Mouse (Mus musculus) CH12.LX (cell line): ENCODE data around the gene Mybphl. TPM values are rescaled to one million over a fixed set of nuclear protein-coding genes. Genes with fewer than 3 reads are reported as not detected.

ENCODE experiments used
- DNase-seq: peaks from one replicate; pipeline ENCODE4 v3.0.0-alpha.2; 2013; ENCODE audit errors: extremely low read depth
- H3K27ac ChIP-seq: 2 replicates; pipeline ENCODE4 v1.5.1; 2012; ENCODE audit warnings: low read depth, mild to moderate bottlenecking, control low read depth, moderate library complexity; ENCODE audit not compliant: insufficient read depth
- H3K27me3 ChIP-seq: replicated peaks from 2 replicates; pipeline ENCODE3; 2012; ENCODE audit warnings: inconsistent platforms
- H3K36me3 ChIP-seq, 2 experiments: replicated peaks in 1 of 2; 2 replicates each; pipeline versions ENCODE3 to v1.6.1; 2012; ENCODE audit warnings: inconsistent platforms in 1 of 2, low read length in 1 of 2, mild to moderate bottlenecking in 1 of 2, mixed read lengths in 1 of 2, moderate library complexity in 1 of 2; ENCODE audit not compliant: control insufficient read depth in 1 of 2, insufficient read depth in 1 of 2
- H3K4me1 ChIP-seq, 2 experiments: 2 replicates each; pipeline ENCODE4 v1.6.1; 2012; ENCODE audit warnings: inconsistent platforms in 1 of 2, moderate library complexity in 1 of 2; ENCODE audit not compliant: insufficient read depth in 2 of 2, control insufficient read depth in 1 of 2
- H3K4me2 ChIP-seq: 2 replicates; pipeline ENCODE4 v1.6.1; 2012; ENCODE audit warnings: low read depth, mild to moderate bottlenecking, control low read depth; ENCODE audit not compliant: poor library complexity, insufficient read depth, severe bottlenecking
- H3K4me3 ChIP-seq, 3 experiments: fragments of 150-350 bp in 1 of 3; sonication (generic) in 1 of 3; replicated peaks in 1 of 3; 2 replicates each; pipeline versions ENCODE3 to v1.5.1; 2011 to 2012; ENCODE audit warnings: low read depth in 2 of 3, low read length in 2 of 3, mild to moderate bottlenecking in 2 of 3, moderate library complexity in 2 of 3, control low read depth in 1 of 3, improper control_type of control experiment in 1 of 3, inconsistent platforms in 1 of 3, mixed read lengths in 1 of 3; ENCODE audit not compliant: poor library complexity in 1 of 3
- H3K79me2 ChIP-seq: replicated peaks from 2 replicates; pipeline ENCODE4 v1.6.1; 2012; ENCODE audit warnings: mild to moderate bottlenecking, moderate library complexity; ENCODE audit not compliant: control insufficient read depth, poor library complexity, insufficient read depth, severe bottlenecking; ENCODE audit errors: extremely low read depth
- H3K9ac ChIP-seq: 2 replicates; pipeline ENCODE4 v1.6.1; 2012; ENCODE audit warnings: low read depth, mild to moderate bottlenecking, control low read depth, moderate library complexity; ENCODE audit not compliant: insufficient read depth
- H3K9me3 ChIP-seq: replicated peaks from 2 replicates; pipeline ENCODE3; 2012; ENCODE audit warnings: low read length, inconsistent platforms, mixed read lengths
- CHD1 ChIP-seq: IDR thresholded peaks from 2 replicates; pipeline ENCODE4 v1.6.1; 2012; ENCODE audit warnings: low read depth, low read length, improper control_type of control experiment, inconsistent platforms
- CTCF ChIP-seq, 2 experiments: IDR thresholded peaks in 1 of 2; conservative IDR thresholded peaks in 1 of 2; 2 replicates each; pipeline ENCODE4 v1.5.1; 2011 to 2012; ENCODE audit warnings: low read depth in 2 of 2, low read length in 2 of 2, improper control_type of control experiment in 1 of 2, inconsistent platforms in 1 of 2, mild to moderate bottlenecking in 1 of 2, moderate library complexity in 1 of 2
- ELF1 ChIP-seq: IDR thresholded peaks from 2 replicates; pipeline ENCODE4 v1.6.1; 2014; ENCODE audit warnings: low read depth, mild to moderate bottlenecking, inconsistent platforms, low read length, improper control_type of control experiment
- EP300 ChIP-seq: IDR thresholded peaks from 2 replicates; pipeline ENCODE4 v1.6.1; 2011; ENCODE audit warnings: low read length, improper control_type of control experiment
- GABPA ChIP-seq: IDR thresholded peaks from 2 replicates; pipeline ENCODE4 v1.6.1; 2012; ENCODE audit warnings: low read depth, low read length, improper control_type of control experiment, inconsistent platforms; ENCODE audit not compliant: insufficient replicate concordance
- IRF4 ChIP-seq: IDR thresholded peaks from 2 replicates; pipeline ENCODE4 v1.6.1; 2014; ENCODE audit warnings: low read depth, mild to moderate bottlenecking, inconsistent platforms, low read length, improper control_type of control experiment
- JUN ChIP-seq: IDR thresholded peaks from 2 replicates; pipeline ENCODE4 v1.6.1; 2011; ENCODE audit warnings: low read depth, mild to moderate bottlenecking, low read length, improper control_type of control experiment, moderate library complexity; ENCODE audit not compliant: insufficient read depth
- KAT2A ChIP-seq: IDR thresholded peaks from 2 replicates; pipeline ENCODE4 v1.6.1; 2012; ENCODE audit warnings: low read length, improper control_type of control experiment, inconsistent platforms; ENCODE audit not compliant: insufficient replicate concordance
- MAFK ChIP-seq: IDR thresholded peaks from 2 replicates; pipeline ENCODE4 v1.6.1; 2011; ENCODE audit warnings: low read length, improper control_type of control experiment; ENCODE audit not compliant: insufficient replicate concordance
- MEF2A ChIP-seq: IDR thresholded peaks from 2 replicates; pipeline ENCODE4 v1.6.1; 2014; ENCODE audit warnings: low read depth, mild to moderate bottlenecking, inconsistent platforms, low read length, improper control_type of control experiment, borderline replicate concordance
- MYC ChIP-seq: IDR thresholded peaks from 2 replicates; pipeline ENCODE4 v1.6.1; 2011; ENCODE audit warnings: low read depth, mild to moderate bottlenecking, improper control_type of control experiment, low read length
- NELFE ChIP-seq: IDR thresholded peaks from 2 replicates; pipeline ENCODE4 v1.6.1; 2011; ENCODE audit warnings: low read depth, low read length, improper control_type of control experiment
- RAD21 ChIP-seq: IDR thresholded peaks from 2 replicates; pipeline ENCODE4 v1.6.1; 2011; ENCODE audit warnings: low read depth, mild to moderate bottlenecking, low read length, improper control_type of control experiment, moderate library complexity
- SMC3 ChIP-seq: IDR thresholded peaks from 2 replicates; pipeline ENCODE4 v1.6.1; 2011; ENCODE audit warnings: low read depth, low read length, improper control_type of control experiment
- TCF12 ChIP-seq: IDR thresholded peaks from 2 replicates; pipeline ENCODE4 v1.6.1; 2014; ENCODE audit warnings: low read depth, mild to moderate bottlenecking, inconsistent platforms, low read length, improper control_type of control experiment
- UBTF ChIP-seq: IDR thresholded peaks from 2 replicates; pipeline ENCODE4 v1.6.1; 2012; ENCODE audit warnings: low read depth, mild to moderate bottlenecking, inconsistent platforms, low read length, improper control_type of control experiment, moderate library complexity
- USF1 ChIP-seq: IDR thresholded peaks from 2 replicates; pipeline ENCODE4 v1.6.1; 2014; ENCODE audit warnings: low read depth, mild to moderate bottlenecking, inconsistent platforms, low read length, improper control_type of control experiment
- USF2 ChIP-seq: conservative IDR thresholded peaks from 2 replicates; pipeline ENCODE4 v1.6.1; 2011; ENCODE audit warnings: low read depth, low read length, improper control_type of control experiment
- ZC3H11A ChIP-seq: IDR thresholded peaks from 2 replicates; pipeline ENCODE4 v1.6.1; 2012; ENCODE audit warnings: low read depth, mild to moderate bottlenecking, inconsistent platforms, low read length, improper control_type of control experiment
- ZMIZ1 ChIP-seq: IDR thresholded peaks from 2 replicates; pipeline ENCODE4 v1.6.1; 2012; ENCODE audit warnings: low read depth, mild to moderate bottlenecking, inconsistent platforms, low read length, improper control_type of control experiment
- dilution Hi-C: fragments of 300-500 bp; cut with MboI; formaldehyde crosslinking; loops from 2 replicates; pipeline ENCODE4 v1.14.3; 2020; ENCODE audit warnings: low sequenced_read_pairs; ENCODE audit not compliant: extremely low pct_unique_long_range_greater_than_20kb, extremely low pct_ligation_motif_present
- in situ Hi-C: fragments of 300-500 bp; cut with MboI; formaldehyde crosslinking; loops from 3 replicates; pipeline ENCODE4 v1.14.3; 2019; ENCODE audit warnings: low sequenced_read_pairs, low pct_ligation_motif_present, low pct_unique_long_range_greater_than_20kb, mixed read lengths
- polyA plus RNA-seq: library from polyadenylated mRNA; unstranded; fragments of >175 nt; gene quantifications from 2 replicates; pipeline ENCODE4 v1.2.1, GENCODE M21; 2012; ENCODE audit warnings: low read depth; ENCODE audit not compliant: insufficient read length
- total RNA-seq, 2 experiments: library from RNA; depleted of rRNA; stranded (reverse); fragments of 300-350 nt in 1 of 2; fragments of >200 nt in 1 of 2; gene quantifications; 2 replicates each; pipeline ENCODE4 v1.2.3; 2012 to 2014

The Mybphl gene
- total and polyA plus RNA-seq, 3 experiments, result not detected

DNA sequence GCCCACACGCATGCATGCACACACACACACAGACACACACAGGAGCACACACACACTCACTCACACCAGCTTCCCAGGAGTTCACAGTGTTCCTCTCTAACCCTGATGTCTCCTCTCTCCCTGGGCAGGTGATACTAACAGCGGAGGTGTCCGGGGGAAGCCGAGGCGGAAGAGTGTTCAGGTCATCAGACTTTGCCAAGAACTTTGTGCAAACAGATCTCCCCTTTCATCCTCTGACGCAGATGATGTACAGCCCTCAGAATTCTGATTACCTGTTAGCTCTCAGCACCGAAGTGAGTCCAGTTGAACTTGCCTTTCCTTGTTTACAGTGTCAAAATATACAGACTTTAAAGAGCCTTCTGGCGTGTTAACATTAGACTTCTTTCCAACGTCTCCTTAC is 39.2 kb upstream of the Mybphl start:
- Histone ChIP-seq H3K9me3 (no peaks in the 10 kb centered on the region), H3K27ac (no peak overlapping the region), H3K4me3 (no peak overlapping the region), H3K79me2 (no peaks in the 10 kb centered on the region), H3K27me3 (no peaks in the 10 kb centered on the region), H3K36me3 (no peaks in the 10 kb centered on the region), H3K4me2 (no peak overlapping the region), H3K4me1 (no peaks in the 10 kb centered on the region), H3K9ac (no peak overlapping the region)
- dilution Hi-C loops, result no loop called here
- in situ Hi-C loops, result no loop called here
- DNase-seq, result no peak
- TF ChIP-seq MEF2A (no peak), IRF4 (no peak), ELF1 (no peak), MAFK (no peak), UBTF (no peak), MYC (no peak), EP300 (no peak), TCF12 (no peak), USF1 (no peak)

DNA sequence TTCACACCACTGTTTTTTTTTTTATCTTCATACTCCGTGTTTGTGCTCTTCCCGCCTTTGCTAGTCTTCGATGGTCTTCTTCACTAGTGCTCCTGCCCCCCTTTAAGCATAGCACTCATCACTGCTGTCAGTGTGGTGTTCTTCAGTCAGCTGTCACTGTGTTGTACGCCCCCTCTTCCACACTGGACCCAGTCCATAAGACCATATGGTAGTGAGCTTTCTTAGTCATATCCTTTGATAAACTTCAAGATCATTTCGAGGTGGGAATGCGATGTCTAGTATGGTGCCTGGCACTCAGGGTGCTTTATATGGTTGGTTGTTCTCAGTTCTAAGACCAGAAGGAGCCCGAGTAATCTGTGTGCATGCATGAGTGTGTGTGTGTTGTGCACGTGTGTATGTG is 37.4 kb upstream of the Mybphl start:
- Histone ChIP-seq H3K9me3 (no peaks in the 10 kb centered on the region), H3K27ac (no peak overlapping the region), H3K79me2 (no peaks in the 10 kb centered on the region), H3K9ac (no peak overlapping the region), H3K4me1 (no peaks in the 10 kb centered on the region), H3K4me3 (no peak overlapping the region), H3K4me2 (no peak overlapping the region), H3K36me3 (no peaks in the 10 kb centered on the region), H3K27me3 (no peaks in the 10 kb centered on the region)
- DNase-seq, result no peak
- dilution Hi-C loops, result no loop called here
- no peak for TF ChIP-seq RAD21
- no peak for TF ChIP-seq NELFE
- no peak for TF ChIP-seq USF1
- no peak for TF ChIP-seq USF2
- TF ChIP-seq IRF4, result no peak
- TF ChIP-seq CTCF (conservative IDR thresholded peaks at IDR 0.05 in 1 of 2, IDR thresholded peaks at IDR 0.05 in 1 of 2; ENCODE audit: low read depth in 2 of 2, low read length in 2 of 2), result no peak
- TF ChIP-seq ZMIZ1, result no peak
- TF ChIP-seq GABPA, result no peak
- no peak for TF ChIP-seq SMC3
- no peak for TF ChIP-seq KAT2A
- no peak for TF ChIP-seq ZC3H11A
- no peak for TF ChIP-seq MYC
- no peak for TF ChIP-seq CHD1
- TF ChIP-seq MAFK, result no peak
- no peak for TF ChIP-seq JUN
- in situ Hi-C loops, result no loop called here
